Mouse (Mus musculus) kidney, adult 9 months (tissue): ENCODE results near the gene Zdhhc8.

Source experiments
- DNase-seq: peaks from one replicate; pipeline ENCODE4 v3.0.0; 2022

The Zdhhc8 gene

GRCm38 (mm10) chr16:18195068-18195467, 39.9 kb downstream of the Zdhhc8 start:
- no peak for DNase-seq

GRCm38 (mm10) chr16:18194208-18194985, 40.5 kb downstream of the Zdhhc8 start:
- DNase-seq = peak; percentile 62

- DNase-seq = no peak
Measured at GRCm38 (mm10) chr16:18191006-18191405, 43.9 kb downstream of the Zdhhc8 start.

DNA sequence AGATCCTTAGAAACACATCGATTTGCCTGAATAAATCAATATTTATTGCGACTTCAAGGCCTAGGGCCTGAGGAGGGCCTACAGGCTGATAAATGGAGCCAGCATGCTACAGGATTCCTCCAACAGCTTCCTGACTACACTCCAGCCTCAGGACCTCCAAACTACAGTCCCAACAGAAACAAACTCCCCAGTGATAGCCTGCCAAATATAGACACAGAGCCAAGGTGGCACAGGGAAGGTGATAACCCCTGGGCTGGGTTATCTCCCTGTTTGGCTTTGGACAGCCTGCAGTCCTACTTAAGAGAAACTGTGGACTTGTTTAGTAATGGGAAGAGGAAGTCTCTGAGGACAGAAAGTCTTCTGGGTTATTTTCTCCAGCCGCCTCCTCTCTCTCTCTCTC, 47.7 kb downstream of the Zdhhc8 start:
- DNase-seq = no peak

GRCm38 (mm10) chr16:18186798-18187197, 48.1 kb downstream of the Zdhhc8 start:
- no peak for DNase-seq

DNA sequence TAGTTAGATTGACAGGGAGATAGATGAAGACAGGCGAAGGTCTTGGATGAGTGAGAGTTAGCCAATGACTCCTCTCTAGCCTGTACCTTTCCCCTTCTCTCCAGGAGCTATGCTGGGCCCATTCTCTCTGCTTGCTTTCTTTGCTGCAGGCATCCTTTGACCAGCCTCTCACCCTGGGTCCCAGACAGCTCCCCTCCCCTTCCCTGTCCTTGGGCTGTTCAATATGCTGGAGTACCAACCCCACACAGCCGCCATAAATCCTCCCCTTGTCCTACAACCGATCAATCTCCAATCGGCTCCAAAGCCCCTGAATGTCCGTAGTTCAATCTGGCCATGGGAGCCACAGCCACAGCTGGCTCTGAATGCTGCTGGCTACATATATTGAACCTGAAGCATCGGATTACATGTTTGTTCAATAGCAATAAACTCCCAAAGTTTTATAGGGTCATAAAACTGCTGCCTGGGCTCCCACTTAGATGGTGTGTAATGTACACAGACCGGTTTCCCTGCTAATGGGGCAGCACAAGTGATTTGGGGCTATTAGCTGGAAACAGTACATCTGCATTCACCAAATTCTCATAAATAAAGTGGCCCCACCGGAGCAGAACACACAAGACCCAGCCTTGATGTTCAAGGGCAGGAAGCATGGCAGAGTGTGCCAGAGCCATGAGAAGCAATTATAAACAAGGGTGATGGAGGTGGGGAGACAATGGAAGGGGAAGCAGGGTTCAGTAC, 49.1 kb downstream of the Zdhhc8 start:
- no peak for DNase-seq

- DNase-seq = no peak
Measured at GRCm38 (mm10) chr16:18182766-18183165, 52.2 kb downstream of the Zdhhc8 start.

DNA sequence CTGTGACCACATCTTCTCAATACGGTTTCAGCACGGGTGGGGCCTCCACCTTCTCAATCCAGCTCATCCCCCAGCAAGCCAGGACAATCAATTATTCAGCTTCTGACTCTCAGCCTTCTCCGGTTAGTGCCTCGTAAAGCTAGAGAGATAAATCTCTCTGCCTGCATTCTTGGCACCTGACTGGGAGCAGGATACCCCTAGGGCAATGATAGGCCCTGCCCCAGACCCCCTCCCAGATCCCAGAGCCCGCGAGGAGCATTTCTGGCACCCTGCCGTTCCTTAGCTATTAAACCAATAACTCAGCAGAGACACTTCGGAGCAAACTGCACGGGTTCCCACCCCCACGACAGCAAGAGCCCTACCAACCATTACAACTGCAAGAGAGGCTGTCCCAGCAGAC, 53.5 kb downstream of the Zdhhc8 start:
- DNase-seq = no peak

GRCm38 (mm10) chr16:18179591-18179990, 55.3 kb downstream of the Zdhhc8 start:
- DNase-seq = no peak

DNA sequence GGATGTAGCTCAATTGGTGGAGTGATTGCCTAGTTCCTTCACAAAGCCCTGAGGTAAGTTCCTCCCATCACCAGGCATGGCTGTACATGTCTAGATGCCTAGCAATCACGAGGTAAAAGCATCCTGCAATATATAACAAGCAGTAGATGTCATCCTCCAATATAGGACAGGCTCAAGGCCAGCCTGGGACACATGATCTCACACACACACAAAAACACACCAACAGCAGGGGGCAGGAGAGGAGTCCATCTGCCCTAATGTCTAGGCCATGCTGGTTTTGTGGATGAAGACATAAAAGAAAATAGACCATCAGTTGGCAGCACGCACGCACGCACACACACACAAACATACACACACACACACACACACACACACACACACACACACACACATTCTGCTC, 58.2 kb downstream of the Zdhhc8 start:
- DNase-seq = peak; percentile 10

DNA sequence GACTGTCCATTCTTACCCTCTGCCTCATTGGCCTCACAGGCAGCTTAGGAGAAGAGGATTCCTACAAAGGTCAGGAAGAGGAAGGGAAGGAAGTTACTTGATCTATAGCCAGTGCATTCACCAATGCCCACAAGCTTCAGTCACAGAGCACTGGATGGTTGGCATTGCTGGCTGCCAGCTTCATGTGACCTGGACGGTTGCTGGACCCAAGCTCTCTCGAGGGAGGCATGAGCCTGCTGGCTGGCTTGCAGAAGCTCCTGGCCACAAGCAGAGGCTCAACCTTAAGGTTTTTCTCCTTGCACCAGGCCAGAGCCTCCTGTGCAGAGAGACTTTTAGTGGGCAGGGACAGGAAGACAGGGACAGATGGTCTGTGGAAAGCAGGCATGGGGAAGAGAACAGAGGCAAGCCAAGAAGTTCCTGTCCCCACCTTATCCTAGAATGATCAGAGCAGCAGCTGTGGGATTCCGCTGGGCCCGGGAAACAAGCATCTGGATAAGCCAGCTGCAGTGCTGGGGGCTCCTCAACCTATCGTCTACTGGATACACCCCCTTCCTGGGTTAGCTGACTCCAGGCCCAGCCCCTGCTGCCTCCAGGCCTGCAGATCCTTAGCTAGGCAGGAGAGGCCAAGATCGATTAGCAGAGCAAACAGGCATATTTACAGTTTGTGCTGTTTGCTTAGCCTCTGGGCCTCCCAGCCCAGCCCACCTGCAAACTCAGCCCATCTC, 59.0 kb downstream of the Zdhhc8 start:
- no peak for DNase-seq

DNA sequence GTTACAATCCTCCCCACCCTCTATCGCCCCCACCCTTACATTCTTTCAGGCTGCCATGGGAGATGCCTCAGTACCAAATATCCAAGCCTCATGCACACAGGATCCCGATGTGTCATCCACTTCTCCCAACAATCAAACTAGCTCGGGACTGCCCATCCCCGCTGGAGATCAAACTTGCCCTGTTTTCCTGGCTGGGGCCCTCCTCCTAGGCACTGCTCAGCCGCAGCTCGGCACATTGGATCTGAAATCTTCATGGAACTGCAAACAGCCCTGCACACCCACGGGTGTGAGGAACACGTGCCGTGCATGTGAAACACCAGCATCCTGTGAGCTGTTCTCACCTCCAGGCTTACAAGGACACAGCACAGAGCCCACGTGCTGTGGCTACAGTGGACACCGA, 61.1 kb downstream of the Zdhhc8 start:
- no peak for DNase-seq

GRCm38 (mm10) chr16:18173231-18173630, 61.7 kb downstream of the Zdhhc8 start:
- DNase-seq = no peak

DNA sequence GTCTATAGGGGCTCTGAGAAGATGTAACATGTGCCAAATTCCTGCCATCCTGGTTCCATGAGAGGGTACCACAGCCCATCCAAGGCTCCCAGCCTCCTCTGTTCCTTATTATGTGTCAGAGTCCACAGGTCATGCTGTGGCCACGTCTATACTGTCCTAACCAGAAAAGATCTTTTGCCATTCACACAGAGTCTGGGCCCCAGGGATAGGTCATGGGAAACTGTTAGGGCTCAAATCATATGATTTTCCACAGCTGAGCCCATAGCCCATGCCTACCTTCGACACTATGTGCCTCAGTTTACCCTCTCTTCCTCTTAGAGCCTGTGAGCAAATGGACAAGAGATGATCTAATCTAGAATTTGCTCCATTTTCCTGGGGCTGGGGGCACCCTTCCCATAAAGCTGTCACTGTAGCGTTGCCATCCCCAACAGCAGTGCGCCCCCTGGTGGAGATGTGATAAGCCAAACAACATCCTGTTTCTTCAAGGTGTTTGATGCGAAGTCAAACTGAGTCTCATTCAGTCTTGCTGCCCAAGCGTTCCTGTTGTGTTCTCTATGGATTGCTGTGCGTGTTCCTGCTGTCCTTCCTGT, 62.6 kb downstream of the Zdhhc8 start:
- DNase-seq = peak; percentile 77
